Mouse (Mus musculus): ENCODE measurements around the gene Mrpl28.
"Not testable (repeated sequence)": the region's sequence is repeated elsewhere in the genome, so short reads cannot be mapped to it uniquely, and the experiment has no call there.

Gene Mrpl28

DNA sequence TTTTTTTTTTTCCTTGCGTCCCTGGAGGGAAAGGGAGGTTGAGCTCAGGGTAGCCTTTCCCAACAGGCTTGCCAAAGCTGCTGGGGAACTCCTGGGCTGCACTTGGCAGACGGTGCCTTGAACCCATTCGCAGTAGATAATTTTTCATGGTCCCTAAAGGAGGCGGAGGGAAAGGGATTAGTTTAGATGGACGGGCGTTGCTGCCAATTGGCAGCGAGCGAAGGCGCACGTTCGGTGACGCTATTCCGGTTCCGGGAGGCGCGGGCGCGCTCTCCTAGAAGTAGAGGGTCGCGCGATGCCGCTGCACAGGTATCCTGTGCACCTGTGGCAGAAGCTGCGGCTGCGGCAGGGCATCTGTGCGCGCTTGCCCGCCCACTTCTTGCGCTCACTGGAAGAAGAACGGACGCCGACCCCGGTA is at the start of gene Mrpl28:
TSS of gene Mrpl28 (plus strand) at position 234 of the 418 bp plus-strand sequence.
- peak; percentile 98 for DNase-seq (ENCODE audit: low spot score)

- DNase-seq (ENCODE audit: low spot score), result no peak
Measured at GRCm38 (mm10) chr17:26075246-26075645, 48.1 kb upstream of the Mrpl28 start.

GRCm38 (mm10) chr17:26078851-26079250 is 44.4 kb upstream of the Mrpl28 start:
- DNase-seq (ENCODE audit: low spot score), result no peak

- no peak for DNase-seq (ENCODE audit: low spot score)
Measured at GRCm38 (mm10) chr17:26080867-26081266, 42.4 kb upstream of the Mrpl28 start.

- DNase-seq (ENCODE audit: low spot score), result no peak
Measured at GRCm38 (mm10) chr17:26087059-26087564, 36.2 kb upstream of the Mrpl28 start.

DNA sequence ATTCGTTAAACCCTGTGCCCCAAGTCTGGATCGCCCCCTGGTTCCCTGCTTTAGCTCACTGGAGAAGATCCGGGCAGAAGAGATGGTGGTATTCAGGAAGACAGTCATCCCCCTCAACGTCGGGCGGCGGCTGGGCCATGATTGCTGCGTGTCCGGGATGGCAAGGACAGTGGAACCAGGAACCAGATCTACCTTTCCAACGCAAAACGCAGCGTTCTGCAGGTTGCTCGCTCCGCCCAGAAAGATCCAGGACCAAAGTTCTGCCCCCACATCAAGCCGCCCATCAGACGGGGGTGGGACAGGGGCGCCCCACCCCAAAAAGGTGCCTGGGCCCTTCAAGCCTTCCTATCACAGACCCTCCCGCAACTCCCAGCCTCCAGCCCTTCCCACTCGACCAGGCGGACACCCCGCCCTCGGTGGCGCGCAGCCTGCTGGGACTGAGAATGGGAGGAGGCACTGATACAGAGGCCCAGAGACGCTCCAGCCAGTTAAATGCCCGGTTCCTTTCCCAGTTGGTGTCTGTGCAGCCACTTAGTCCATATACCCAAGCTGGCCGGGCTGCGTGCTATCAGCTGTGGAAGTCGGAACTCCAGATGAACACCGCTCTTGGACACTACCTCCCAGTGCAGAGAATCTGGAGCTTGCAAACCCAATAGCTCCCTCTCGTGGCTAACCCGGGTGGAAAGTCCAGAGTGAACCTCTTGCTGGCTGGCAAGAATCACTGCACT is 33.2 kb upstream of the Mrpl28 start, which contains the start of gene Decr2:
TSS of gene Decr2 (minus strand) at position 433 of the 728 bp plus-strand sequence.
- peak; percentile 91 for DNase-seq (ENCODE audit: low spot score)

- peak; percentile 28 for DNase-seq (ENCODE audit: low spot score)
Measured at GRCm38 (mm10) chr17:26094531-26095110, 28.7 kb upstream of the Mrpl28 start.

- peak; percentile 70 for DNase-seq (ENCODE audit: low spot score)
Measured at GRCm38 (mm10) chr17:26095121-26095740, 28.1 kb upstream of the Mrpl28 start, which contains the start of gene Nme4. Gene Nme4 (minus strand): TSS chr17:26095602.

- DNase-seq (ENCODE audit: low spot score), result no peak
Measured at GRCm38 (mm10) chr17:26098461-26098860, 24.8 kb upstream of the Mrpl28 start.

DNA sequence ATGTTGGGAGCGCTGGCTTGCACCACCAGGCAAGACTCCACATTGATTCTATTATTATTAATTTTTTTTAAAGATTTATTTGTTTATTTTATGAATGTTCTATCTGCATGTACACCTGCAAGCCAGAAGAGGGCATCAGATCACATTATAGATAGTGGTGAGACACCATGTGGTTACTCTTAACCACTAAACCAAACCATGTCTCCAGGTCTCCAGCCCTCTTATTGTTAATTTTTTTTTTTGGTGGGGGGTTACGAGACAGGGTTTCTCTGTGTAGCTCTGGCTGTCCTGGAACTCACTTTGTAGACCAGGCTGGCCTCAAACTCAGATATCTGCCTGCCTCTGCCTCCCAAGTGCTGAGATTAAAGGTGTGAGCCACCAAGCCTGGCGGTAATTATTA is 24.0 kb upstream of the Mrpl28 start:
- not testable (repeated sequence) for DNase-seq (ENCODE audit: low spot score)

GRCm38 (mm10) chr17:26100166-26100565 is 23.1 kb upstream of the Mrpl28 start:
- DNase-seq (ENCODE audit: low spot score), result no peak

DNA sequence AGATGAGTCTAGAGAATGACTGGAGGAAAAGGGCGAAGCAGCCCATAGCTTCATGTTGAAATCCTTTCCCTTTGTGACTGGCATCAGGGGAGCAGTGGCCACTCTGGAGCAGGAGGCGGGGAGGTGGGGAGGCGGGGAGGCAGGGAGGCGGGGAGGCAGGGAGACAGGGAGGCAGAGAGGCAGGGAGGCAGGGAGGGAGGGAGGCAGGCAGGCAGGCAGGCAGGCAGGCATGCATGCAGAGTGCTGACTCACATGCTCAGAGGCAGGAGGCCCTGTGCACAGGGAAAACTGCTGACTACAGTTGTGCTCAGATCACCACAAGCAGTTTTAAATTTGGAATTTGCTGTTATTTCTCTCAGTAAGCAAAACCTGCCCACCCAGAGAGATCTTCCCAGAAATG is 21.8 kb upstream of the Mrpl28 start:
- peak; percentile 38 for DNase-seq (ENCODE audit: low spot score)

DNA sequence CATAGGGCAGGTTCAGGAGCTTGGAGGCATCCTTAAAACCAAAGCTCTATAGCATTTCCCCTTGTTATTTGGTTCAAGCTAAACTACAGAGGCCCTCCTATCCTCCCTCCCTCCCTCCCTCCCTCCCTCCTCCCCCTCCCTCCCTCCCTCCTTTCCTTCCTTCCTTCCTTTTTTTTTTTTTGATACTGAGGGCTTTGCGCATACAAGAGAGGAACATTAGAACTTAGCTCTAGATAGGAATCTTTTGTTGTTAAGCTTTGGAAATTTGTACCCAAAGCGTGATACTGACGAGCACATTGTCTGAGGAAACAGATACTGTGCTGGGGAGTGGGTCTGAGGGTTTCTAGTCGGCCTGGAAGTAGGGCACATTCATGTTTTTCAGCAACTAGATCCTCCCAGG is 17.7 kb upstream of the Mrpl28 start:
- DNase-seq (ENCODE audit: low spot score), result no peak

GRCm38 (mm10) chr17:26110156-26110555 is 13.1 kb upstream of the Mrpl28 start:
- no peak for DNase-seq (ENCODE audit: low spot score)

DNA sequence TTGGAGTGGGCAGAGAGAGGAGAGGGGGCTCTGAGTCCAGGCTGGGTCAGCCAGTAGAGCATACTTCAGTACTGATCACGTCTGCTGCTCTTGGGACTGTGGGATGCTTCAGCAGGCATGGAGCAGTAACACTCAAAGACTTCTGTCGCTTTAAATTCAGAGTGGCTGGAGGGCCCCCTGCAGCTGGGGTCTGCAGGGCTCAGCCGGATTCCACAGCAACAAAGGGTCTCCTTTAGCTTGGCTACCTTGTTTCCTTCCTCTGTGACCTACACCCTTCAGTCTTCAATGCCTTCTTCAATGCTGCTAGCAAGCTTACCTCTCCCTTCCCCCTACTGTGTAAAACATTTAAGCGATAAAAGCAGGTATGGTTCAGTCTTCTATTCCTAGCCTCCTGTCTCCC is 12.3 kb upstream of the Mrpl28 start:
- peak; percentile 28 for DNase-seq (ENCODE audit: low spot score)

GRCm38 (mm10) chr17:26111722-26112121 is 11.6 kb upstream of the Mrpl28 start:
- no peak for DNase-seq (ENCODE audit: low spot score)

DNA sequence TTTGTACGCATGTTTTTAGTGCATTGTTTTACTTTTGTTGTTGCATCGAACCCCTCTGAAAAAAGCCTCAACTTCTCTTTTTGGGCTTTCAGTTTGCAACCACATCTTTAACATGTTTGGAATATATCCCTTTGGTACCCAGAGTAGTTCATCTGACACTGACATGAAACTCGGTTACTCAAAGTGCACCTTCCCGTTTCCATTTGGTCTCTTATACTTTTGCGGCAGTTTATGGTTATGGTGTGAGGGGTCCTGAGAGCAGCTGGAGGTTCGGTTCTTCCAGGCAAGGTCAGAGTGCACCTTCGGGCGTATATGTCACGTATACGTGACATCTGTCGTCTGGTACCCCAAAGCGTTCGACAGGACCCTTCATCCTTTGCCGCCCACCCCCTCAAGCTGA is 10.5 kb upstream of the Mrpl28 start:
- DNase-seq (ENCODE audit: low spot score), result no peak

DNA sequence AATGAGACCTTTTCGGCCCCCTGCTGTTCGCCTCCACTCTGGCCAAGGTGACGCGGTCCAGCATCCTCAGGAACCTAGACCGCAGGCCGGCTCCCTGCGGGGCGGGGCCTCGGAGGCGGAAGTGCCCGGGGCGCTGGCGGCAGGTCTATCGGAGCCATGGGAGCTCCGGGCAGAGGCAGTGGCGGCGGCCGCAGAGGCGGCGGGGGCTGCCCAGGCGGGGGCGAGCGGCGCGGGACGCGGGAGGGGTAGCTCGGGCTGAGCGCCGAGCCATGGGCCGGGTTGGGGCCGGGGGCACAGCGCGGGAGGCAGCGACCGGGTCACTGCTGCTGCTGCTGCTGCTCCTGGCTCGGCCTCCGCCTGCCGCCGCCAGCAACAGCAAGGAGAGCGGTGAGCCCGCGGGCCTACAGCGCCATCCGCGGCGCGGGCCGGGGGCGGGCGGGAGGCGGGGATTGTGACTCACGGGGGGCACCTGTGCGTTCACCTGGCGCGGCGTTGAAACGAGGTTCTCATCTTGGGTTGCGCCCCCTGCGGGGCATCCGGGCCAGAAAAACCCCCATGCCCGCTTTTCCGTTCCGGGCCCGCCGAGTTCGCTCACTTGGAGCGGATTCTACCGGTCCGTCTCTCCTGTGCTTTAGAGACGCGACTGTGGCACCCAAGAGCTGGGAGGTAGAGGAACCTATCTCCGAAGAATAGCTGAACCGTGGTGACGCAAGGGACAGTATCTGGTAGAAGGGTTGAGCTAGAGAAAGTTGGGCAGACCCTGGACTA is 9.9 kb upstream of the Mrpl28 start, which contains the start of gene Tmem8:
TSS of gene Tmem8 (plus strand) at position 119 of the 768 bp plus-strand sequence.
- peak; percentile 59 for DNase-seq (ENCODE audit: low spot score)

- DNase-seq (ENCODE audit: low spot score), result no peak
Measured at GRCm38 (mm10) chr17:26114061-26114460, 9.2 kb upstream of the Mrpl28 start.

DNA sequence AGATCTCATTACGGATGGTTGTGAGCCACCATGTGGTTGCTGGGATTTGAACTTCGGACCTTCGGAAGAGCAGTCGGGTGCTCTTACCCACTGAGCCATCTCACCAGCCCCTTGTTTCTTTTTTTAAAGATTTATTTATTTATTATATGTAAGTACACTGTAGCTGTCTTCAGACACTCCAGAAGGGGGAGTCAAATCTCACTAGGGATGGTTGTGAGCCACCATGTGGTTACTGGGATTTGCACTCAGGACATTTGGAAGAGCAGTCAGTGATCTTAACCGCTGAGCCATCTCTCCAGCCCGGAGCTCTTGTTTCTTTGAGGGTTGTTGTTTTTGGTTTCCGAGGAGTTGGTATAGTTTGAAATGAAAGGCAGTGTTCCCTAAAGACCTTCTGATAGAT is 8.8 kb upstream of the Mrpl28 start:
- not testable (repeated sequence) for DNase-seq (ENCODE audit: low spot score)

DNA sequence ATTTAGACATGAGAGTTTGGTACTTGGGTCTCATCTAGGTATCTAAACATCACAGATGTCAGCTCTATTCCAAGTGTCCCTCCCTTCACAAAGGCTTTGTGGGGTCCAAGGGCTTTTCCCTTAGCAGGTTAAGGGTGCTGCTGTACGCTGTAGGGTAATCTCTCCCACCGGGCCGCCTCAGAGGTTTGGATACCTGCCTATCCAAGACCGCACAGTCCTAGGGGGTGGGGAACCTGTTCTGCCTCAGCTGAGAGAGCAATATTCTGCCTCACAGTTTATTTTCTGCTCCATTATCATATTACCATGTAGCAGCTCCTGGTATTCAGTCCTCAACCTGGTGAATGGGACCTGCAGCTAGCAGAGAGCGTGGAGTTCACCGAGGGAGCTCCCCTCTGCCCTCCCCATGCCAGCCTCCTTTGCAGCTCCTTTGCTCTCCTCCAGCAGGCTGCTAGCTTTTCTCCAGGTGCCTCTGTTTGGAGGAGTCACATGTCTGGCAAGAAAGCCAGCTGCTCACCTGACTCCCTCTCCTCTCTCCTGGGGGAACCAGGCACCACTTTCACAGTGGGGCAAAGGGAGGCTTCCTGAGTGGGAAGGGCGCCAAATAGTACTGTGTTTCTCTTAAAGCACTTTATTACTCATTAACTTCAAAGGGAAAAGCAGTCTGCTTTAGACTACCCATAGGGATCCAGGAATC is 7.9 kb upstream of the Mrpl28 start:
- no peak for DNase-seq (ENCODE audit: low spot score)

All from embryo, embryonic 10 days (tissue).